ENCODE assay signal across 26 mouse cellular contexts in genomic region chr5:87532288-87532687, GRCm38 (mm10). TPM values are rescaled to one million over a fixed set of nuclear protein-coding genes. Genes with fewer than 3 reads are reported as not detected.
A peak's percentile ranks its signal among the peaks of the same experiment; 100 is the strongest.
DNase-seq lines count a peak whose midpoint lies in the region; ATAC-seq lines count a peak whose summit lies in the region.
"Had no signal": no experiment of that assay in that cellular context is flagged by ENCODE, and none has a peak within 500 bp of the region (broad histone marks: within the 10 kb centered on the region; RNA-seq: fewer than 3 reads in every experiment).

No protein-coding gene starts in this region.

- H3K4me3 ChIP-seq in intestine, embryonic 14.5 days (ENCODE audit: low read depth, low read length) = no peak overlapping the region
- no peak overlapping the region for H3K4me3 ChIP-seq in intestine, embryonic 16.5 days (ENCODE audit: low read length)
- H3K4me3 ChIP-seq in liver, embryonic 11.5 days (ENCODE audit: low read depth, low read length) = no peak overlapping the region
- H3K4me3 ChIP-seq in stomach, embryonic 14.5 days (ENCODE audit: low read depth, low read length) = no peak overlapping the region
- H3K4me3 ChIP-seq: forebrain, embryonic 15.5 days; heart, embryonic 10.5 days; hindbrain, embryonic 12.5 days; left cerebral cortex, adult 2 months; limb, embryonic 12.5 days; lung, embryonic 15.5 days; midbrain, embryonic 10.5 days had no signal

- no peaks in the 10 kb centered on the region for H3K27me3 ChIP-seq in intestine, embryonic 14.5 days (replicated peaks; ENCODE audit: control insufficient read depth, insufficient read depth, low read length)
- H3K27me3 ChIP-seq in intestine, embryonic 16.5 days (replicated peaks; ENCODE audit: control insufficient read depth, insufficient read depth, low read length) = no peaks in the 10 kb centered on the region
- no peaks in the 10 kb centered on the region for H3K27me3 ChIP-seq in liver, embryonic 11.5 days (replicated peaks; ENCODE audit: control insufficient read depth, insufficient read depth, low read length)
- H3K27me3 ChIP-seq in stomach, embryonic 14.5 days (ENCODE audit: control insufficient read depth, insufficient read depth, low read length) = no peaks in the 10 kb centered on the region
- H3K27me3 ChIP-seq: forebrain, embryonic 15.5 days; hindbrain, embryonic 12.5 days; limb, embryonic 12.5 days; lung, embryonic 15.5 days had no signal

- DNase-seq in intestine, embryonic 14.5 days (ENCODE audit: low spot score) = no peak
- no peak for DNase-seq in liver, embryonic 11.5 days (ENCODE audit: low spot score)
- DNase-seq in embryo, embryonic 9.5 days (ENCODE audit: extremely low spot score) = no peak
- DNase-seq in testis, postnatal 14 days (ENCODE audit: low spot score) = no peak
- no peak for DNase-seq in left cerebral cortex, adult 8-10 months (ENCODE audit: low spot score in 2 of 2)
- DNase-seq: adrenal gland, postnatal 36 days; cerebellum, adult 11-12 months; cerebellum, postnatal 14 days; right cerebral cortex, postnatal 4 days; thymus, adult 2 months had no signal

- H3K36me3 ChIP-seq in intestine, embryonic 14.5 days (ENCODE audit: control insufficient read depth, insufficient read depth, low read length) = no peaks in the 10 kb centered on the region
- H3K36me3 ChIP-seq in intestine, embryonic 16.5 days (ENCODE audit: control insufficient read depth, insufficient read depth, low read length) = no peaks in the 10 kb centered on the region
- no peaks in the 10 kb centered on the region for H3K36me3 ChIP-seq in liver, embryonic 11.5 days (ENCODE audit: control insufficient read depth, insufficient read depth, low read length)
- no peaks in the 10 kb centered on the region for H3K36me3 ChIP-seq in stomach, embryonic 14.5 days (ENCODE audit: control insufficient read depth, insufficient read depth, low read length)
- H3K36me3 ChIP-seq: forebrain, embryonic 15.5 days; heart, embryonic 10.5 days; hindbrain, embryonic 12.5 days; limb, embryonic 12.5 days; lung, embryonic 15.5 days; midbrain, embryonic 10.5 days had no signal

- no peaks in the 10 kb centered on the region for H3K4me1 ChIP-seq in intestine, embryonic 14.5 days (replicated peaks; ENCODE audit: control insufficient read depth, insufficient read depth, low read length)
- no peaks in the 10 kb centered on the region for H3K4me1 ChIP-seq in intestine, embryonic 16.5 days (ENCODE audit: control insufficient read depth, insufficient read depth, low read length)
- H3K4me1 ChIP-seq in liver, embryonic 11.5 days (replicated peaks; ENCODE audit: control insufficient read depth, insufficient read depth, low read length) = no peaks in the 10 kb centered on the region
- no peaks in the 10 kb centered on the region for H3K4me1 ChIP-seq in stomach, embryonic 14.5 days (ENCODE audit: control insufficient read depth, insufficient read depth, low read length)
- H3K4me1 ChIP-seq: forebrain, embryonic 15.5 days; heart, embryonic 10.5 days; hindbrain, embryonic 12.5 days; limb, embryonic 12.5 days; lung, embryonic 15.5 days; midbrain, embryonic 10.5 days had no signal

- no peaks in the 10 kb centered on the region for H3K9me3 ChIP-seq in intestine, embryonic 14.5 days (ENCODE audit: control insufficient read depth, low read length)
- no peaks in the 10 kb centered on the region for H3K9me3 ChIP-seq in intestine, embryonic 16.5 days (ENCODE audit: control insufficient read depth, low read length)
- no peaks in the 10 kb centered on the region for H3K9me3 ChIP-seq in liver, embryonic 11.5 days (ENCODE audit: control insufficient read depth, low read length)
- H3K9me3 ChIP-seq in stomach, embryonic 14.5 days (ENCODE audit: control insufficient read depth, low read depth, low read length) = no peaks in the 10 kb centered on the region
- H3K9me3 ChIP-seq: forebrain, embryonic 15.5 days; heart, embryonic 10.5 days; hindbrain, embryonic 12.5 days; limb, embryonic 12.5 days; lung, embryonic 15.5 days; midbrain, embryonic 10.5 days had no signal

- no peak overlapping the region for H3K4me2 ChIP-seq in intestine, embryonic 14.5 days (ENCODE audit: low read length)
- peak overlapping the region; percentile 37; the same call in 1 of the 2 replicates for H3K4me2 ChIP-seq in intestine, embryonic 16.5 days (ENCODE audit: low read depth, low read length)
- no peak overlapping the region for H3K4me2 ChIP-seq in liver, embryonic 11.5 days
- H3K4me2 ChIP-seq in stomach, embryonic 14.5 days (replicated peaks; ENCODE audit: low read depth, low read length) = no peak overlapping the region
- H3K4me2 ChIP-seq: forebrain, embryonic 15.5 days; hindbrain, embryonic 12.5 days; limb, embryonic 12.5 days; lung, embryonic 15.5 days had no signal

- H3K9ac ChIP-seq in intestine, embryonic 14.5 days (ENCODE audit: low read length) = no peak overlapping the region
- H3K9ac ChIP-seq in intestine, embryonic 16.5 days (ENCODE audit: low read depth, low read length) = no peak overlapping the region
- no peak overlapping the region for H3K9ac ChIP-seq in liver, embryonic 11.5 days (ENCODE audit: low read depth, low read length)
- no peak overlapping the region for H3K9ac ChIP-seq in stomach, embryonic 14.5 days (replicated peaks; ENCODE audit: low read depth, low read length)
- H3K9ac ChIP-seq: forebrain, embryonic 15.5 days; hindbrain, embryonic 12.5 days; limb, embryonic 12.5 days; lung, embryonic 15.5 days had no signal

- WGBS in intestine, embryonic 14.5 days = 58% methylated on average over 2 of the region's 2 CpGs
- WGBS in intestine, embryonic 16.5 days = 37% methylated on average over 2 of the region's 2 CpGs
- WGBS in liver, embryonic 11.5 days = 52% methylated on average over 2 of the region's 2 CpGs
- 54% methylated on average over 2 of the region's 2 CpGs for WGBS in stomach, embryonic 14.5 days

- no peak overlapping the region for H3K27ac ChIP-seq in intestine, embryonic 14.5 days (ENCODE audit: low read depth)
- peak overlapping the region; percentile 73; the same call in 1 of the 2 replicates for H3K27ac ChIP-seq in intestine, embryonic 16.5 days (ENCODE audit: low read length)
- H3K27ac ChIP-seq in liver, embryonic 11.5 days (ENCODE audit: low read depth, low read length) = no peak overlapping the region
- H3K27ac ChIP-seq in stomach, embryonic 14.5 days (ENCODE audit: low read length) = peak overlapping the region; percentile 48; the same call in 1 of the 2 replicates
- H3K27ac ChIP-seq: forebrain, embryonic 15.5 days; heart, embryonic 10.5 days; hindbrain, embryonic 12.5 days; left cerebral cortex, adult 2 months; limb, embryonic 12.5 days; lung, embryonic 15.5 days; macrophage; midbrain, embryonic 10.5 days had no signal

- ATAC-seq in intestine, embryonic 14.5 days (replicated peaks; ENCODE audit: low FRiP score, low TSS enrichment, low read depth) = peak; percentile 83
- ATAC-seq in intestine, embryonic 16.5 days = peak; percentile 90
- peak; percentile 69 for ATAC-seq in liver, embryonic 11.5 days (replicated peaks; ENCODE audit: low FRiP score)
- peak; percentile 87 for ATAC-seq in stomach, embryonic 14.5 days (ENCODE audit: insufficient number of reproducible peaks, insufficient read depth, low FRiP score, low read depth)
- ATAC-seq: forebrain, embryonic 15.5 days; inflammation-experienced regulatory T-cells, adult 6 months had no signal

RNA-seq across cellular contexts. Expression of gene Sult1b1, which starts 5.7 kb away (rescaled TPM):
- 1.6 and 4.5 TPM in 2 replicates for polyA plus RNA-seq in intestine, embryonic 14.5 days (2014; fragmentation: Nextera tagmentation; extraction: Ambion mirVana)
- 98.8 and 129 TPM in 2 replicates for polyA plus RNA-seq in intestine, embryonic 16.5 days (2015; fragmentation: Nextera tagmentation; extraction: Ambion mirVana)
- 0.41 and 0.44 TPM in 2 replicates for polyA plus RNA-seq in liver, embryonic 11.5 days (2014; fragmentation: Nextera tagmentation; extraction: Ambion mirVana)
- polyA plus RNA-seq in stomach, embryonic 14.5 days (2014; fragmentation: Nextera tagmentation; extraction: Ambion mirVana) = 5.1 and 5.2 TPM in 2 replicates
- total RNA-seq in left cerebral cortex, adult 8-10 months (2022) = not detected
- total RNA-seq: adrenal gland, postnatal 36 days; gastrocnemius, postnatal 4 days; left cerebral cortex, adult 2 months had no signal
- polyA plus RNA-seq: C2C12; forebrain, embryonic 15.5 days; heart, postnatal 0 days; hindbrain, embryonic 12.5 days; inflammation-experienced regulatory T-cells, adult 6 months; limb, embryonic 12.5 days; lung, embryonic 15.5 days; macrophage; midbrain, embryonic 10.5 days; neural tube, embryonic 11.5 days; thymus, adult 2 months had no signal

RNA-seq across cellular contexts. Expression of gene Sult1d1, which starts 36.5 kb away (rescaled TPM):
- polyA plus RNA-seq in intestine, embryonic 14.5 days (2014; fragmentation: Nextera tagmentation; extraction: Ambion mirVana) = 17.2 and 20.1 TPM in 2 replicates
- 66.6 and 85.2 TPM in 2 replicates for polyA plus RNA-seq in intestine, embryonic 16.5 days (2015; fragmentation: Nextera tagmentation; extraction: Ambion mirVana)
- polyA plus RNA-seq in liver, embryonic 11.5 days (2014; fragmentation: Nextera tagmentation; extraction: Ambion mirVana) = 0.96 and 1.2 TPM in 2 replicates
- polyA plus RNA-seq in stomach, embryonic 14.5 days (2014; fragmentation: Nextera tagmentation; extraction: Ambion mirVana) = 30.1 and 30.8 TPM in 2 replicates
- total RNA-seq in left cerebral cortex, adult 8-10 months (2022) = not detected
- total RNA-seq: adrenal gland, postnatal 36 days; left cerebral cortex, adult 2 months had no signal
- polyA plus RNA-seq: C2C12; forebrain, embryonic 15.5 days; heart, embryonic 10.5 days; heart, postnatal 0 days; hindbrain, embryonic 12.5 days; limb, embryonic 12.5 days; macrophage; midbrain, embryonic 10.5 days; neural tube, embryonic 11.5 days had no signal

RNA-seq across cellular contexts. Expression of gene Ugt2a1, which starts 41.6 kb away (rescaled TPM):
- not detected in 2 replicates for polyA plus RNA-seq in intestine, embryonic 14.5 days (2014; fragmentation: Nextera tagmentation; extraction: Ambion mirVana)
- not detected in 2 replicates for polyA plus RNA-seq in intestine, embryonic 16.5 days (2015; fragmentation: Nextera tagmentation; extraction: Ambion mirVana)
- polyA plus RNA-seq in liver, embryonic 11.5 days (2014; fragmentation: Nextera tagmentation; extraction: Ambion mirVana) = not detected in 2 replicates
- polyA plus RNA-seq in stomach, embryonic 14.5 days (2014; fragmentation: Nextera tagmentation; extraction: Ambion mirVana) = not detected in 2 replicates
- not detected for total RNA-seq in left cerebral cortex, adult 8-10 months (2022)
- total RNA-seq: adrenal gland, postnatal 36 days; gastrocnemius, postnatal 4 days; left cerebral cortex, adult 2 months had no signal
- polyA plus RNA-seq: C2C12; forebrain, embryonic 15.5 days; heart, embryonic 10.5 days; heart, postnatal 0 days; hindbrain, embryonic 12.5 days; inflammation-experienced regulatory T-cells, adult 6 months; limb, embryonic 12.5 days; lung, embryonic 15.5 days; macrophage; midbrain, embryonic 10.5 days; neural tube, embryonic 11.5 days; thymus, adult 2 months had no signal

RNA-seq across cellular contexts. Expression of gene Gm43638, which starts 45.7 kb away (rescaled TPM):
- not detected in 2 replicates for polyA plus RNA-seq in intestine, embryonic 14.5 days (2014; fragmentation: Nextera tagmentation; extraction: Ambion mirVana)
- not detected in 2 replicates for polyA plus RNA-seq in intestine, embryonic 16.5 days (2015; fragmentation: Nextera tagmentation; extraction: Ambion mirVana)
- not detected in 2 replicates for polyA plus RNA-seq in liver, embryonic 11.5 days (2014; fragmentation: Nextera tagmentation; extraction: Ambion mirVana)
- not detected in 2 replicates for polyA plus RNA-seq in stomach, embryonic 14.5 days (2014; fragmentation: Nextera tagmentation; extraction: Ambion mirVana)
- total RNA-seq in left cerebral cortex, adult 8-10 months (2022) = not detected
- total RNA-seq: adrenal gland, postnatal 36 days; gastrocnemius, postnatal 4 days; left cerebral cortex, adult 2 months had no signal
- polyA plus RNA-seq: C2C12; embryonic facial prominence, embryonic 14.5 days; forebrain, embryonic 15.5 days; heart, embryonic 10.5 days; heart, postnatal 0 days; hindbrain, embryonic 12.5 days; inflammation-experienced regulatory T-cells, adult 6 months; limb, embryonic 12.5 days; lung, embryonic 15.5 days; macrophage; midbrain, embryonic 10.5 days; neural tube, embryonic 11.5 days; thymus, adult 2 months had no signal

RNA-seq across cellular contexts. Expression of gene Ugt2a2, which starts 50.2 kb away (rescaled TPM):
- not detected in 2 replicates for polyA plus RNA-seq in intestine, embryonic 14.5 days (2014; fragmentation: Nextera tagmentation; extraction: Ambion mirVana)
- not detected in 2 replicates for polyA plus RNA-seq in intestine, embryonic 16.5 days (2015; fragmentation: Nextera tagmentation; extraction: Ambion mirVana)
- not detected in 2 replicates for polyA plus RNA-seq in liver, embryonic 11.5 days (2014; fragmentation: Nextera tagmentation; extraction: Ambion mirVana)
- polyA plus RNA-seq in stomach, embryonic 14.5 days (2014; fragmentation: Nextera tagmentation; extraction: Ambion mirVana) = not detected in 2 replicates
- not detected for total RNA-seq in left cerebral cortex, adult 8-10 months (2022)
- total RNA-seq: adrenal gland, postnatal 36 days; gastrocnemius, postnatal 4 days; left cerebral cortex, adult 2 months had no signal
- polyA plus RNA-seq: C2C12; forebrain, embryonic 15.5 days; heart, embryonic 10.5 days; heart, postnatal 0 days; hindbrain, embryonic 12.5 days; inflammation-experienced regulatory T-cells, adult 6 months; limb, embryonic 12.5 days; lung, embryonic 15.5 days; macrophage; midbrain, embryonic 10.5 days; neural tube, embryonic 11.5 days; thymus, adult 2 months had no signal

Comparison
In these comparisons a context has a peak if more than half of its experiments do, and no peak if none do; other contexts are left out.
1. H3K27ac ChIP-seq: peak in intestine, embryonic 16.5 days (single experiment) and stomach, embryonic 14.5 days (single experiment); none in intestine, embryonic 14.5 days (single experiment) and liver, embryonic 11.5 days (single experiment).
2. RNA of gene Sult1b1, which starts 5.7 kb away (polyA plus RNA-seq): 98.8 to 129 TPM in intestine, embryonic 16.5 days; 5.1 to 5.2 TPM in stomach, embryonic 14.5 days, 1.6 to 4.5 TPM in intestine, embryonic 14.5 days and 0.41 to 0.44 TPM in liver, embryonic 11.5 days; every median in the first group is over 10 times any median in the second.
3. Peak in every context shown above with its lines, with median percentiles within 50 percentile points of each other: ATAC-seq.